Mouse (Mus musculus) liver, embryonic 14.5 days (tissue): ENCODE results near the gene Tpsg1. TPM values are rescaled to one million over a fixed set of nuclear protein-coding genes. Genes with fewer than 3 reads are reported as not detected.

Experiments used
- ATAC-seq: fragments of 200-750 bp; cut with Nextera tagmentation; 2 replicates; pipeline ENCODE4 v1.8.0; 2017; ENCODE audit warnings: moderate number of reproducible peaks, mild to moderate bottlenecking, moderate library complexity; ENCODE audit not compliant: insufficient read depth
- DNase-seq, 3 experiments: peaks; one replicate each; pipeline ENCODE4 v3.0.0-alpha.2; 2012 to 2013; ENCODE audit warnings: low read depth in 3 of 3, low spot score in 3 of 3
- H3K27ac ChIP-seq: fragments of 300-500 bp; sonication (generic); 2 replicates; pipeline ENCODE4 v1.5.1; 2014; ENCODE audit warnings: moderate library complexity, mild to moderate bottlenecking, control low read depth, inconsistent platforms
- H3K27me3 ChIP-seq: fragments of 300-500 bp; sonication (generic); 2 replicates; pipeline ENCODE4 v1.6.1; 2014; ENCODE audit warnings: mild to moderate bottlenecking, low read length, moderate library complexity; ENCODE audit not compliant: control insufficient read depth, insufficient read depth
- H3K36me3 ChIP-seq: fragments of 300-500 bp; sonication (generic); replicated peaks from 2 replicates; pipeline ENCODE4 v1.6.1; 2014; ENCODE audit warnings: low read depth; ENCODE audit not compliant: control insufficient read depth, insufficient read depth
- H3K4me1 ChIP-seq, 2 experiments: fragments of 200-500 bp in 1 of 2; fragments of 300-500 bp in 1 of 2; sonication (generic) in 1 of 2; replicated peaks; 2 replicates each; pipeline ENCODE4 v1.6.1; 2012 to 2014; ENCODE audit warnings: antibody characterized with exemption in 1 of 2, inconsistent platforms in 1 of 2, low read length in 1 of 2; ENCODE audit not compliant: control insufficient read depth in 2 of 2, insufficient read depth in 2 of 2
- H3K4me2 ChIP-seq: fragments of 300-500 bp; sonication (generic); 2 replicates; pipeline ENCODE4 v1.6.1; 2014; ENCODE audit warnings: low read depth, mild to moderate bottlenecking, control low read depth, moderate library complexity
- H3K4me3 ChIP-seq, 2 experiments: fragments of 200-500 bp in 1 of 2; fragments of 300-500 bp in 1 of 2; sonication (generic) in 1 of 2; 2 replicates each; pipeline ENCODE4 v1.5.1; 2012 to 2014; ENCODE audit warnings: low read depth in 2 of 2, low read length in 2 of 2, mild to moderate bottlenecking in 2 of 2, control low read depth in 1 of 2, inconsistent platforms in 1 of 2, moderate library complexity in 1 of 2; ENCODE audit not compliant: insufficient read depth in 1 of 2
- H3K9ac ChIP-seq: fragments of 300-500 bp; sonication (generic); replicated peaks from 2 replicates; pipeline ENCODE4 v1.6.1; 2014; ENCODE audit warnings: mild to moderate bottlenecking, control low read depth, moderate library complexity
- H3K9me3 ChIP-seq: fragments of 300-500 bp; sonication (generic); 2 replicates; pipeline ENCODE4 v1.6.1; 2016; ENCODE audit warnings: low read length, mixed read lengths; ENCODE audit not compliant: control insufficient read depth
- CTCF ChIP-seq: IDR thresholded peaks from 2 replicates; pipeline ENCODE4 v1.5.1; 2016; ENCODE audit warnings: antibody characterized with exemption, low read depth, control low read depth
- EP300 ChIP-seq: IDR thresholded peaks from 2 replicates; pipeline ENCODE4 v1.6.1; 2016; ENCODE audit warnings: antibody characterized with exemption, low read depth
- WGBS: fragments of 180-500 bp; shearing (Covaris S2); extraction: QIAGEN DNeasy Blood & Tissue Kit; methylation state at CpG from one replicate; pipeline ENCODE4 v1.1.7; 2014; ENCODE audit not compliant: insufficient replicate concordance; 5-methylcytosine and 5-hydroxymethylcytosine counted together
- polyA plus RNA-seq, 2 experiments: library from polyadenylated mRNA; depleted of rRNA in 1 of 2; stranded (reverse) in 1 of 2; unstranded in 1 of 2; fragments of >200 nt; fragmentation: Nextera tagmentation in 1 of 2; extraction: Ambion mirVana in 1 of 2; gene quantifications; 2 replicates each; pipeline versions ENCODE4 v1.2.1 to v1.2.3; 2012 to 2014

Tpsg1 gene
- polyA plus RNA-seq, 2 experiments: 0.51 to 0.53 TPM

GRCm38 (mm10) chr17:25338218-25338617, 30.9 kb upstream of the Tpsg1 start:
- H3K9ac ChIP-seq: no peak overlapping the region
- no peak overlapping the region for H3K4me3 ChIP-seq
- no peak overlapping the region for H3K27ac ChIP-seq
- ATAC-seq: no peak; the same call in 1 of the 2 replicates
- H3K9me3 ChIP-seq: no peaks in the 10 kb centered on the region
- 58% methylated on average over 4 of the region's 4 CpGs for WGBS
- DNase-seq: peak in 1 of 3 experiments; percentile 11
- H3K36me3 ChIP-seq: no peaks in the 10 kb centered on the region
- H3K27me3 ChIP-seq: no peaks in the 10 kb centered on the region
- H3K4me2 ChIP-seq: no peak overlapping the region
- TF ChIP-seq EP300 (no peak), CTCF (no peak)
- peaks cover 0 to 6% of the 10 kb centered on the region in 2 experiments; a peak in 1 of 4 replicates for H3K4me1 ChIP-seq

GRCm38 (mm10) chr17:25340003-25340402, 29.1 kb upstream of the Tpsg1 start:
- H3K4me2 ChIP-seq: no peak overlapping the region
- ATAC-seq (no peak), DNase-seq (no peak)
- H3K27me3 ChIP-seq: no peaks in the 10 kb centered on the region
- no peaks in the 10 kb centered on the region for H3K36me3 ChIP-seq
- H3K9ac ChIP-seq: no peak overlapping the region
- TF ChIP-seq CTCF: no peak
- no peak for TF ChIP-seq EP300
- WGBS: 55% methylated on average over 6 of the region's 6 CpGs
- no peak overlapping the region for H3K27ac ChIP-seq
- H3K4me3 ChIP-seq: no peak overlapping the region
- no peaks in the 10 kb centered on the region for H3K9me3 ChIP-seq
- H3K4me1 ChIP-seq: peaks cover 0 to 6% of the 10 kb centered on the region in 2 experiments; a peak in 1 of 4 replicates

- TF ChIP-seq EP300 (no peak), CTCF (no peak)
- no peak overlapping the region for H3K4me2 ChIP-seq
- H3K9ac ChIP-seq: no peak overlapping the region
- no peaks in the 10 kb centered on the region for H3K36me3 ChIP-seq
- H3K27ac ChIP-seq: no peak overlapping the region
- WGBS: 36% methylated on average over 3 of the region's 3 CpGs
- H3K27me3 ChIP-seq: no peaks in the 10 kb centered on the region
- H3K4me3 ChIP-seq: no peak overlapping the region
- no peaks in the 10 kb centered on the region for H3K9me3 ChIP-seq
- ATAC-seq: peak; percentile 64
- H3K4me1 ChIP-seq: peaks cover 0 to 6% of the 10 kb centered on the region in 2 experiments; a peak in 1 of 4 replicates
- DNase-seq: peak in 1 of 3 experiments; percentile 16
Observed at GRCm38 (mm10) chr17:25341490-25341889, 27.6 kb upstream of the Tpsg1 start.

DNA sequence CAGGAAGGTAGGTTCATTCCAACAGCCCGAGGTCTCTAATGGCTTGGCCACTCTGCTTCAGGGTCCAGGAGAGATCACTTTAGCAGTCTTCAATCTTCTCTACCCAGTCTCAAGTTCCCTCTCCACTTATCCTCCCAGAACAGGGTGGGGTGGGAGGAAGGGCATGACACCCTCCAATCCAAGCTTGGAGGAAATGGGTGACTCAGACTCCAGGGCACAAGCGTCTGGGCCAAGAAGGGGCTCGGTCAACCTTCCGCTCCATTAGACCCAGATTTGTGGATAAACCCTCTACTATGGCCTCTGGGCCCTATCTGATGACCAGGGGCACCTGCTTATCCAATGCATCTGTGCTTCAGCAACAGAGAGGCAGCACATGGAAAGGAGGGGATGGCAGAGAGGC, 23.6 kb upstream of the Tpsg1 start, which contains the start of gene Tpsab1:
TSS of gene Tpsab1 (minus strand) at position 101 of the 400 bp plus-strand sequence.
- H3K4me3 ChIP-seq: no peak within 1 kb of the TSS
- peaks cover 0 to 3% of the 10 kb centered on the region in 2 experiments; a peak in 1 of 4 replicates for H3K4me1 ChIP-seq
- no peak within 1 kb of the TSS for H3K9ac ChIP-seq
- no peaks in the 10 kb centered on the region for H3K9me3 ChIP-seq
- ATAC-seq: no peak
- DNase-seq: no peak
- no peak within 1 kb of the TSS for H3K4me2 ChIP-seq
- no peak for TF ChIP-seq EP300
- TF ChIP-seq CTCF: no peak
- no peak within 1 kb of the TSS for H3K27ac ChIP-seq
- no peaks in the 10 kb centered on the region for H3K27me3 ChIP-seq
- H3K36me3 ChIP-seq: no peaks in the 10 kb centered on the region
- 73% methylated on average over 4 of the region's 4 CpGs for WGBS

- Histone ChIP-seq H3K4me3 (no peak overlapping the region), H3K4me2 (no peak overlapping the region), H3K4me1 (no peaks in the 10 kb centered on the region), H3K27me3 (no peaks in the 10 kb centered on the region), H3K9me3 (no peaks in the 10 kb centered on the region), H3K9ac (no peak overlapping the region), H3K27ac (no peak overlapping the region), H3K36me3 (no peaks in the 10 kb centered on the region)
- no peak for TF ChIP-seq EP300
- TF ChIP-seq CTCF: no peak
- no peak for DNase-seq
- ATAC-seq: no peak
- WGBS: 33% methylated on average over 2 of the region's 2 CpGs
Observed at GRCm38 (mm10) chr17:25361291-25361690, 7.8 kb upstream of the Tpsg1 start.
